Mouse (Mus musculus) CH12.LX (cell line): ENCODE data around the gene Mxra7. TPM values are rescaled to one million over a fixed set of nuclear protein-coding genes. Genes with fewer than 3 reads are reported as not detected.

Experiments
- DNase-seq: peaks from one replicate; pipeline ENCODE4 v3.0.0-alpha.2; 2013; ENCODE audit errors: extremely low read depth
- H3K27ac ChIP-seq: 2 replicates; pipeline ENCODE4 v1.5.1; 2012; ENCODE audit warnings: low read depth, mild to moderate bottlenecking, control low read depth, moderate library complexity; ENCODE audit not compliant: insufficient read depth
- H3K27me3 ChIP-seq: replicated peaks from 2 replicates; pipeline ENCODE3; 2012; ENCODE audit warnings: inconsistent platforms
- H3K36me3 ChIP-seq, 2 experiments: replicated peaks in 1 of 2; 2 replicates each; pipeline versions ENCODE3 to v1.6.1; 2012; ENCODE audit warnings: inconsistent platforms in 1 of 2, low read length in 1 of 2, mild to moderate bottlenecking in 1 of 2, mixed read lengths in 1 of 2, moderate library complexity in 1 of 2; ENCODE audit not compliant: control insufficient read depth in 1 of 2, insufficient read depth in 1 of 2
- H3K4me1 ChIP-seq, 2 experiments: 2 replicates each; pipeline ENCODE4 v1.6.1; 2012; ENCODE audit warnings: inconsistent platforms in 1 of 2, moderate library complexity in 1 of 2; ENCODE audit not compliant: insufficient read depth in 2 of 2, control insufficient read depth in 1 of 2
- H3K4me2 ChIP-seq: 2 replicates; pipeline ENCODE4 v1.6.1; 2012; ENCODE audit warnings: low read depth, mild to moderate bottlenecking, control low read depth; ENCODE audit not compliant: poor library complexity, insufficient read depth, severe bottlenecking
- H3K4me3 ChIP-seq, 3 experiments: fragments of 150-350 bp in 1 of 3; sonication (generic) in 1 of 3; replicated peaks in 1 of 3; 2 replicates each; pipeline versions ENCODE3 to v1.5.1; 2011 to 2012; ENCODE audit warnings: low read depth in 2 of 3, low read length in 2 of 3, mild to moderate bottlenecking in 2 of 3, moderate library complexity in 2 of 3, control low read depth in 1 of 3, improper control_type of control experiment in 1 of 3, inconsistent platforms in 1 of 3, mixed read lengths in 1 of 3; ENCODE audit not compliant: poor library complexity in 1 of 3
- H3K79me2 ChIP-seq: replicated peaks from 2 replicates; pipeline ENCODE4 v1.6.1; 2012; ENCODE audit warnings: mild to moderate bottlenecking, moderate library complexity; ENCODE audit not compliant: control insufficient read depth, poor library complexity, insufficient read depth, severe bottlenecking; ENCODE audit errors: extremely low read depth
- H3K9ac ChIP-seq: 2 replicates; pipeline ENCODE4 v1.6.1; 2012; ENCODE audit warnings: low read depth, mild to moderate bottlenecking, control low read depth, moderate library complexity; ENCODE audit not compliant: insufficient read depth
- H3K9me3 ChIP-seq: replicated peaks from 2 replicates; pipeline ENCODE3; 2012; ENCODE audit warnings: low read length, inconsistent platforms, mixed read lengths
- CTCF ChIP-seq, 2 experiments: IDR thresholded peaks in 1 of 2; conservative IDR thresholded peaks in 1 of 2; 2 replicates each; pipeline ENCODE4 v1.5.1; 2011 to 2012; ENCODE audit warnings: low read depth in 2 of 2, low read length in 2 of 2, improper control_type of control experiment in 1 of 2, inconsistent platforms in 1 of 2, mild to moderate bottlenecking in 1 of 2, moderate library complexity in 1 of 2
- ELF1 ChIP-seq: IDR thresholded peaks from 2 replicates; pipeline ENCODE4 v1.6.1; 2014; ENCODE audit warnings: low read depth, mild to moderate bottlenecking, inconsistent platforms, low read length, improper control_type of control experiment
- GABPA ChIP-seq: IDR thresholded peaks from 2 replicates; pipeline ENCODE4 v1.6.1; 2012; ENCODE audit warnings: low read depth, low read length, improper control_type of control experiment, inconsistent platforms; ENCODE audit not compliant: insufficient replicate concordance
- JUND ChIP-seq: conservative IDR thresholded peaks from 2 replicates; pipeline ENCODE4 v1.6.1; 2011; ENCODE audit warnings: low read depth, low read length, improper control_type of control experiment
- MXI1 ChIP-seq: IDR thresholded peaks from 2 replicates; pipeline ENCODE4 v1.6.1; 2011; ENCODE audit warnings: mild to moderate bottlenecking, low read depth, low read length, improper control_type of control experiment
- NELFE ChIP-seq: IDR thresholded peaks from 2 replicates; pipeline ENCODE4 v1.6.1; 2011; ENCODE audit warnings: low read depth, low read length, improper control_type of control experiment
- POLR2A ChIP-seq: IDR thresholded peaks from 2 replicates; pipeline ENCODE4 v1.6.1; 2011; ENCODE audit warnings: low read depth, mild to moderate bottlenecking, improper control_type of control experiment, low read length
- TBP ChIP-seq: conservative IDR thresholded peaks from 2 replicates; pipeline ENCODE4 v1.6.1; 2011; ENCODE audit warnings: low read depth, low read length, improper control_type of control experiment
- UBTF ChIP-seq: IDR thresholded peaks from 2 replicates; pipeline ENCODE4 v1.6.1; 2012; ENCODE audit warnings: low read depth, mild to moderate bottlenecking, inconsistent platforms, low read length, improper control_type of control experiment, moderate library complexity
- USF2 ChIP-seq: conservative IDR thresholded peaks from 2 replicates; pipeline ENCODE4 v1.6.1; 2011; ENCODE audit warnings: low read depth, low read length, improper control_type of control experiment
- ZMIZ1 ChIP-seq: IDR thresholded peaks from 2 replicates; pipeline ENCODE4 v1.6.1; 2012; ENCODE audit warnings: low read depth, mild to moderate bottlenecking, inconsistent platforms, low read length, improper control_type of control experiment
- ZNF384 ChIP-seq: IDR thresholded peaks from 2 replicates; pipeline ENCODE4 v1.6.1; 2012; ENCODE audit warnings: low read depth, low read length, improper control_type of control experiment, inconsistent platforms
- dilution Hi-C: fragments of 300-500 bp; cut with MboI; formaldehyde crosslinking; loops from 2 replicates; pipeline ENCODE4 v1.14.3; 2020; ENCODE audit warnings: low sequenced_read_pairs; ENCODE audit not compliant: extremely low pct_unique_long_range_greater_than_20kb, extremely low pct_ligation_motif_present
- in situ Hi-C: fragments of 300-500 bp; cut with MboI; formaldehyde crosslinking; loops from 3 replicates; pipeline ENCODE4 v1.14.3; 2019; ENCODE audit warnings: low sequenced_read_pairs, low pct_ligation_motif_present, low pct_unique_long_range_greater_than_20kb, mixed read lengths
- polyA plus RNA-seq: library from polyadenylated mRNA; unstranded; fragments of >175 nt; gene quantifications from 2 replicates; pipeline ENCODE4 v1.2.1, GENCODE M21; 2012; ENCODE audit warnings: low read depth; ENCODE audit not compliant: insufficient read length
- total RNA-seq, 2 experiments: library from RNA; depleted of rRNA; stranded (reverse); fragments of 300-350 nt in 1 of 2; fragments of >200 nt in 1 of 2; gene quantifications; 2 replicates each; pipeline ENCODE4 v1.2.3; 2012 to 2014

Mxra7 gene
- total and polyA plus RNA-seq, 3 experiments, result not detected

DNA sequence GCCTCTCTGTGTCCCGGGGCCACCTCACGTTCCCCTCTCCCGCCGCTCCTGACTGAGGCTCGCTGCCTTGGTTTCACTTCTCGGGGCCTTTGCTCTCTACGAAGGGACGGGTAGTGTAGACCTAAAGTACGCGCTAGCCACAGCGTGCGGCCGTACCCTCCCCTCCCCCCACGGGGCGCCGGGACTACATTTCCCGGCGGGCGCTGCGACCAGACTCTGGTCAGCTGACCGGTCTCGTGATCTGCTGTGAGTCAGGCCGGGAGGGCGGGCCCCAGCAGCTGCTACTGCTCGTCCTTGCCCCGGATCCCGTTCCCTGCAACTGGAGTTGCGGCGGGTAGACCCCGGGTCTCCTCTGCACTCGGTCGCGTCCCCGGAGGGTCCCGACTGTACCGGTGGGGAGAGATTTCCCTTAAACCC is 25.7 kb upstream of the Mxra7 start:
- peaks cover 24 to 40% of the 10 kb centered on the region in 2 experiments for H3K36me3 ChIP-seq
- peak overlapping the region; percentile 89 for H3K9ac ChIP-seq
- H3K27ac ChIP-seq, result peak overlapping the region; percentile 91
- peaks cover 38% of the 10 kb centered on the region for H3K79me2 ChIP-seq
- dilution Hi-C loops, result no loop called here
- TF ChIP-seq USF2 (peak; percentile 98), ZNF384 (no peak), POLR2A (peak; percentile 37; the same call in 1 of the 2 replicates), UBTF (0 out of 2 replicates have a peak, but pooled peaks have one; percentile 26)
- TF ChIP-seq, all 38 proteins: peak for 3
- peak; percentile 97 for DNase-seq
- peak overlapping the region; percentile 70 to 95 (median 82) for H3K4me3 ChIP-seq
- H3K27me3 ChIP-seq, result no peaks in the 10 kb centered on the region
- in situ Hi-C loops, result no loop called here
- H3K4me1 ChIP-seq, result peaks cover 0 to 27% of the 10 kb centered on the region in 2 experiments; a peak in 2 of 4 replicates
- no peaks in the 10 kb centered on the region for H3K9me3 ChIP-seq
- no peak overlapping the region for H3K4me2 ChIP-seq

GRCm38 (mm10) chr11:116852891-116853511 is 25.2 kb upstream of the Mxra7 start, which contains the start of gene Srsf2:
Srsf2 (minus strand) TSS chr11:116853094.
- H3K9me3 ChIP-seq, result no peaks in the 10 kb centered on the region
- in situ Hi-C loops (no loop called here), dilution Hi-C loops (no loop called here)
- no peaks in the 10 kb centered on the region for H3K27me3 ChIP-seq
- peak within 1 kb of the TSS; percentile 88 to 95 (median 92) for H3K4me3 ChIP-seq
- TF ChIP-seq TBP (peak; percentile 98), ZMIZ1 (no peak), MXI1 (no peak), POLR2A (peak; percentile 99), UBTF (peak; percentile 70), CTCF (conservative IDR thresholded peaks at IDR 0.05 in 1 of 2, IDR thresholded peaks at IDR 0.05 in 1 of 2; ENCODE audit: low read depth in 2 of 2, low read length in 2 of 2) (no peak), JUND (no peak), USF2 (no peak), ZNF384 (no peak), NELFE (no peak), ELF1 (no peak), GABPA (no peak)
- TF ChIP-seq, all 38 proteins: peak for 3
- H3K4me1 ChIP-seq, result peaks cover 0 to 32% of the 10 kb centered on the region in 2 experiments; a peak in 2 of 4 replicates
- peak within 1 kb of the TSS; percentile 92 for H3K27ac ChIP-seq
- peak within 1 kb of the TSS; percentile 97 for H3K4me2 ChIP-seq
- DNase-seq, result peak; percentile 95
- peaks cover 26 to 44% of the 10 kb centered on the region in 2 experiments for H3K36me3 ChIP-seq
- H3K79me2 ChIP-seq, result peaks cover 40% of the 10 kb centered on the region
- H3K9ac ChIP-seq, result peak within 1 kb of the TSS; percentile 92
